Mouse (Mus musculus): Measurements from ENCODE around the gene Fastkd1. TPM values are rescaled to one million over a fixed set of nuclear protein-coding genes. Genes with fewer than 3 reads are reported as not detected.

Gene Fastkd1
- polyA plus RNA-seq, 1 experiment from 2014 or later = 12.6 TPM

Other genes starting within 250 kb of the Fastkd1 start
- gene Lrp2, start 127.5 kb downstream of the Fastkd1 start, polyA plus RNA-seq (2015; fragmentation: Nextera tagmentation; extraction: Ambion mirVana) = 0.34 and 0.40 TPM in 2 replicates
- gene Bbs5, start 66.3 kb downstream of the Fastkd1 start, polyA plus RNA-seq (2015; fragmentation: Nextera tagmentation; extraction: Ambion mirVana) = 21.3 and 23.9 TPM in 2 replicates
- 2.4 and 3.2 TPM in 2 replicates for gene Klhl41, start 43.4 kb downstream of the Fastkd1 start, polyA plus RNA-seq (2015; fragmentation: Nextera tagmentation; extraction: Ambion mirVana)
- 179 and 195 TPM in 2 replicates for gene Ppig, start 9.0 kb upstream of the Fastkd1 start, polyA plus RNA-seq (2015; fragmentation: Nextera tagmentation; extraction: Ambion mirVana)
- gene Ccdc173, start 76.1 kb upstream of the Fastkd1 start, polyA plus RNA-seq (2015; fragmentation: Nextera tagmentation; extraction: Ambion mirVana) = 3.3 and 3.6 TPM in 2 replicates
- gene Phospho2, start 76.1 kb upstream of the Fastkd1 start, polyA plus RNA-seq (2015; fragmentation: Nextera tagmentation; extraction: Ambion mirVana) = 25.4 and 25.6 TPM in 2 replicates
- 27.3 and 31.4 TPM in 2 replicates for gene Klhl23, start 108.4 kb upstream of the Fastkd1 start, polyA plus RNA-seq (2015; fragmentation: Nextera tagmentation; extraction: Ambion mirVana)
- 396 and 412 TPM in 2 replicates for gene Ssb, start 148.0 kb upstream of the Fastkd1 start, polyA plus RNA-seq (2015; fragmentation: Nextera tagmentation; extraction: Ambion mirVana)
- gene Mettl5, start 172.1 kb upstream of the Fastkd1 start, polyA plus RNA-seq (2015; fragmentation: Nextera tagmentation; extraction: Ambion mirVana) = 41.1 and 45.6 TPM in 2 replicates
- gene Ubr3, start 183.7 kb upstream of the Fastkd1 start, polyA plus RNA-seq (2015; fragmentation: Nextera tagmentation; extraction: Ambion mirVana) = 16.7 and 17.1 TPM in 2 replicates